Mouse (Mus musculus): ENCODE results near the gene AC109138.7.

- no peak for TF ChIP-seq CTCF (IDR thresholded peaks at IDR 0.05; ENCODE audit: borderline replicate concordance, extremely low read depth, insufficient read depth, insufficient read length)
- no peak for TF ChIP-seq POLR2A (IDR thresholded peaks at IDR 0.05; ENCODE audit: borderline replicate concordance, extremely low read depth, insufficient read depth, insufficient read length, poor library complexity, severe bottlenecking)
Observed at GRCm38 (mm10) chr19:4180411-4180810, 33.7 kb upstream of the AC109138.7 start.

All from brain, embryonic 14.5 days (tissue).